Mouse (Mus musculus): ENCODE measurements around the gene Znfx1.

DNA sequence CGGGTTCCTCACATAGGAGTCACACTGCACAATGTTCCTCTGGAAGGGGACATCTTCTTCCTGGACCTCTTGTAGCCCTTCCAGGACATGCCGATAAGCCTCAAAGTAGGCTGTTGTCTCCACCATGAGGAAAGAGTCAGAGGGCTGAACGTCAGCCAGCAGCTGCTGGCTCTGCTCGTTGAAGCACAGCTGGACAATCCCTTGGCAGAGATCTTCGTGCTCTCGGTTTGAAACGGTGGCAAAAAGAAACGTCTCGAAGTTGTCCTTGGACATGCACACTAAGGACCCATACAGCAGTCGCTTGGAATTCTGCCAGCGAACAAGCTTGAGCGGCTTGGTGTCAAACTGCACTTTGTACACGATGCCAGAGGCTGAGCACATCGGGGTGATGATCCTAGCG, 7.4 kb downstream of the Znfx1 start:
- TF ChIP-seq CTCF (IDR thresholded peaks at IDR 0.05; ENCODE audit: low read depth) (no peak), EP300 (optimal IDR thresholded peaks at IDR 0.05) (no peak)

Data from stomach, postnatal 0 days (tissue).